Mouse (Mus musculus): ENCODE data around the gene Fance.

Gene Fance

DNA sequence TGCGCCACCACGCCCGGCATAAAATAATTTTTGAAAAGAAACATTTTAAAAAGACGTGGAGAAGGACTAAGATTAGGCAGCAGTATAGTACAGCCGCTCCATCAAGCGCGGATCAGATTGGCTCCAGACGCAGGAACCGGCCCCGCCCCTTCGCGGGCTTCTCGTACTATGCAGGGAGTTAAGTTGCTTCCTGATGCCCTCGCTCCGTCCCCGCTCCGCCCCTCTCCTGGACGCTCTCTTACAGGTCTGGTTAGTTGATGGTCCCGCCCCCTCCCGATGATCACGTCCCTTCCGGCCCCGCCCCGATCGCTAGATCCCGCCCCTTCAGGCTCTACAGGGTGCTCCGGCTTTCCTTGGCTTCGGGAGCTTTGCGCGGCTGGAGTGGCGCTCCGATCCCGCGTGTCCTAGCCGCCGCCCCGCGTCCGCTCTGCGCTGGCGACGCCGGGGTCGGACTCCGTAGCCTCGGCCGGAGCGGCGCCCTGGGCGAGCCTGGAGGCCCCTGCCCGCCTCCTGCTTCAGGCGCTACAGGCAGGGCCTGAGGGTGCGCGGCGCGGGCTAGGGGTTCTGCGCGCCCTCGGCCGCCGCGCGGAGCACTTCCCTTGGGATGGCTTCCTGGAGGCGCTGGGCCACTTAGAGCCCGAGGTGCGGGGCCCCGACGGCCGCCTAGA, at the start of gene Fance:
TSS of gene Fance (plus strand) at position 308 of the 668 bp plus-strand sequence.
- peak; percentile 77 to 87 for DNase-seq (ENCODE audit: low spot score in 2 of 2)

DNA sequence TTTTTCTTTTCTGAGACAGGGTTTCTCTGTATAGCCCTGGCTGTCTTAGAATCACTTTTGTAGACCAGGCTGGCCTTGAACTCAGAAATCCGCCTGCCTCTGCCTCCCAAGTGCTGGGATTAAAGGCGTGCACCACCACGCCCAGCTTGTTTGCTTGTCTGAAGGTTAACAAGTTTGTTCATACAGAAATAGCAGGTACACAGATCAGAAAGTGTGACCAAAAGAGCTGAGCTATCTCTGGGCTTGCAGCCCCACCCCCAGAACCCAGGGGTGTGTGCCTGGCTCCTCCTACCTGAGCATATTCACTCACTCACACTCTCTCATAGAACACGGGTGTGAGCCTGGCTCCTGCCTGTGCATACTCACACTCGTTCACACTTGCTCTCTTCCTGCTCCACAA, 46.1 kb upstream of the Fance start:
- DNase-seq (ENCODE audit: low spot score in 2 of 2), result no peak

DNA sequence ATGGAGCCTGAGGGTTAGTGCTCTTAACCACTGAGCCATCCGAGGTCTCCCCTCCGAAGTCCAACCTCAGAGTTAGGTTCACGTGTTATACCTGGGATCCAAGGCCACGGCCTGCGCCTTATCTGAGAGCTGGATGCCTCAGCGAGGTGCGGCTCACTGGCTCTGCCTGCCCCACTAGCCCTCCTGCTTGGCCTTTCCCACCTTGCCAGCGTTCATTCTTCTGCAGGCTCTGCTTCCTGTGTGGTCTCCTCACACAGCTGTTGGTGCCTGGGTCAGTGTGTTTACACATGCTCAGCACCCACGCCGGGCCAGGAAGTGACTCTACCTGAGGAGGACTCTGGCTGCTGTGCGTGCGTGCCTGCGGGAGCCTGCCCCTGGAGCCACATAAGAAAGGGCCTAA, 43.2 kb upstream of the Fance start:
- no peak for DNase-seq (ENCODE audit: low spot score in 2 of 2)

DNA sequence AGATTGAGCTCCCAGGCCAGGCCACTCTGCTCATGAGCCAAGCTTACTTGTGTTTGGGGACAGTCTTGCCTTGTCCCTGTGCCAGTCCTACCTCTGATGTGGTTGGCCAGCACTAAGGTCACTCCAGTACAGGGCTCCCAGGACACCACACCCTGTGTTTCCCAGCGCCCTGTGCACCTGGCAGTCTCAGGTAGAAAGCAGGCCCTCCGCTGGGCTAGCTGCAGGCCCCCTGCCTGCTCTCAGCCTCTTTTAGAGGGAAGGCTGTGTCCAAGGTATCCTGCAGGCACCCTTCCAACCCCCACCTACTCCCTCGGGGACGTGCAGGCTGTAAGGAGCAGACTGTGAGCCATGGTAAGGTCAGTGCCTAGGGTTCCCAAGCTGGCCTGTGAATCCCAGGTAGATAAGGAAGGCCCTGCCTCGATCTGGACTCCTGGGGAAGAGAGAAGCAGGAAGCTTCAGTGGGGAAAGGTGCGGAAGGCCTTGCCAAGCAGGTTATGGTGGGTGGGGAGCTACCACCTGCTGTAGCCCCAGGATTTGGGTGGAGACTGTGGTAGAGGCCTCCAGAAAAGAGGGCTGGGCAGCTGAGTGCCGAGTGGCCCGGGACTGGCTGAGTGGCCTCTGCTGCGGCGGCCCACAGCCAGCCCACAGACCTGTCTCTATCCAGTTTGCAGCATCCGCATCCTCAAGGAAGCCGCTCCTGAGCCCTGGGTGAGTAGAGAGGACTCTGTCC, 41.6 kb upstream of the Fance start:
- DNase-seq (ENCODE audit: low spot score in 2 of 2), result no peak

DNA sequence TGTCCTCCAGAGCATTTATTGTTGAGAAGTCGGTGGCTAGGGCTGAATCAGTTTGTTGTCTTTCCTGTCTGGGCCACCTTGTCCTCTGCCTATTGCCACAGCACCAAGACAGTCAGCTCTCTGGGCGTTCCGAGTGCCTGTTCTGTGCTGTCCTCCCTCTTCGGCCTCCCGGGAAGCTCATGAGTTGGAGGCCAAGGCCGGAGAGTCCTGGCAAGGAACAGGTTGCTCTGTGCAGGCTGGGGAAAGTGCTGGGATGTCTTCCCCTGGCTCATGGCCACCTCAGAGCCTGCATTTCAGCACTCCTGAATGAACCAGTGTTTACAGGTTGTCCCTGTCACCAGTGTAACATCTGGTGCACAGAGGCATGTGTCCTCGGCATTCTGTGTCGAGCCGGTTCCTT, 41.0 kb upstream of the Fance start:
- no peak for DNase-seq (ENCODE audit: low spot score in 2 of 2)

DNA sequence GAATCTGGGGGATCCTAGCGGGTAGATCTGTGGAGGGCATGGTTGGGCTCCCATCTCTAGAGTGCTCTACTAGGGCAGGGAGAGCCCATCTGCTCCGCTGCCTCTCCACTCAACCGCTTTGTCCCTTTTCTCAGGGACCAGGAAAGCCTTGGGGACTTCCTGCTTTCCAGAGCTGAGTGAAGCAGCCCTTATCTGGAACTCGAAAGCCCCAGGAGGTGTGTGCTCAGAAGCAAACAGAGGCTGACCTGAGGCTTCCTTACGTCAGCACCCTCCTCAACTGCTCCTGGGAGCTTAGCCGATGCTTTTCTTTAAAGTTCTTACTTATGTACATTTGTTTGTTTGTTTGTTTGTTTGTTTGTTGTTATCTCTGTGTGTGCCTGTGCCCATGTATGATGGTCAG, 40.5 kb upstream of the Fance start:
- DNase-seq (ENCODE audit: low spot score in 2 of 2), result no peak

DNA sequence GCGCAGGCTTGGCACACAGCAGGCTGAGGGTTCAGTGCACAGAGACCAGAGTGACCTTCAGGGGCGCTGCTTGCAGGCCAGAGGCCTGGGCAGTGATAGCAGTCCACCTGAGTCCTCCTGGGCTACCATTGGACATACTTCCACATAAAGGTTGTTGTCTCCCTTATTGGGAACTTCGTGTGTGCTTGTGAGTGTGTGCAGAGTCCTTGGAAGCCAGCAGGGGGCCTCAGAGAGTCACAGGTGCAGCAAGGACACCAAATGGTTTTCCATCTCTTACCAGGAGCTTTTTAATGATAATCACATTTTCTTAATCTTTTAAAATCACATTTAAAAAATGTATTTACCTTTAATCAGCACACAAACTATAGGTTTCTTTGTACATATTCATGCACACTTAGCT, 38.6 kb upstream of the Fance start:
- no peak for DNase-seq (ENCODE audit: low spot score in 2 of 2)

DNA sequence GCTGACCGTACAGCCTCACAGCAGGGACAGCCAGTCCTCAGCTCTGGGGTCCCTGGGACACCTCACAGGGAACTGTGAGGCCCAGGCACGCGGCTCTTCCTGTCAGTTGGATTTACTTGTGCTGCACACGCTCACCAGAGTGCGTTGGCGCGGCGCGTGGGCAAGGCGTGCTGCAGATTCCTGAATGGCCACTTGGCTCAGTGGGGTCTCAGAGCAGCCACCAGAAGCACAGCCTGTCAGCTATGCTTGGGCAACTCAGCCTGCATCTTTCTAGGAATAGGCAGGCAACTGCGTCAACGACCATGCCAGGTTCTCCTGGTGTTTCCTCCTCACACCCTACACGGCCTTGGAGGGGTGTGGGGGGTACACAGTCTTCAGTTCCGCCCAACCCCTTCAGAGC, 36.1 kb upstream of the Fance start:
- DNase-seq (ENCODE audit: low spot score in 2 of 2), result no peak

DNA sequence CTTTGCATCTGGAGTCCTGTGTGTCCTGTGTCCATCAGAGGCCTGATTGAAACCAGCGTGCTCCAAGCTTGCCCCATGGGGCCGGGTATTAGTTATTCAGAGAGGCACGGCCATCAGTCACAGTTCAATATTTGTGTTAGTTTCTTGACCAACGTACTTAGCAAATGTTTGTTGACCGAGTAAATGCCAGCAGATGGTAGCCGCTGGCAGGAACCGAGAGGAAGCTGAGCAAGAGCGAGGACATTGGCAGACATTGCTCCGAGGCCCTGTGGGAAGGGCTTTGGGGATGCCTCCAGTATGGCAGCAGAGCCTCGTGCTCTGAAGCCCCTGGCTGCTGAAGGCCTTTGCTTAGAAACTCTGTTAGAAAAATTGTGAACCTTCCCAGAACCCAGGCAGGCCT, 35.6 kb upstream of the Fance start:
- no peak for DNase-seq (ENCODE audit: low spot score in 2 of 2)

DNA sequence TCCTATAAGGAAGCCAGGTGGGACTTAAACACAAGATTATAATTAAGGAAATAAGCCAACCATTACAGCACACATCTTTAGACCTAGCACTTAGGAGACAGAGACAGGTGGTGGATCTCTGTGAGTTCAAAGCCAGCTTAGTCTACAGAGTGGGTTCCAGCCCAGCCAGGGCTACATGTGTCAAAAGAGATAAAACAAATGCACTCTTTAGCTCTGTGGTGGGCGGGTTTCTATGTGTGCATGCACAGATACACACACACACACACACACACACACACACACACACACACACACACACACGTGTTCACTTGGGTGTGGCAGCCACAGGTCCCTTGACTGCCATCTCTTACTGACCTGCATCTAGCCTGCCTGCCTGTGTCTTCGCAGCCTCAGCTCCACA, 35.2 kb upstream of the Fance start:
- no peak for DNase-seq (ENCODE audit: low spot score in 2 of 2)

DNA sequence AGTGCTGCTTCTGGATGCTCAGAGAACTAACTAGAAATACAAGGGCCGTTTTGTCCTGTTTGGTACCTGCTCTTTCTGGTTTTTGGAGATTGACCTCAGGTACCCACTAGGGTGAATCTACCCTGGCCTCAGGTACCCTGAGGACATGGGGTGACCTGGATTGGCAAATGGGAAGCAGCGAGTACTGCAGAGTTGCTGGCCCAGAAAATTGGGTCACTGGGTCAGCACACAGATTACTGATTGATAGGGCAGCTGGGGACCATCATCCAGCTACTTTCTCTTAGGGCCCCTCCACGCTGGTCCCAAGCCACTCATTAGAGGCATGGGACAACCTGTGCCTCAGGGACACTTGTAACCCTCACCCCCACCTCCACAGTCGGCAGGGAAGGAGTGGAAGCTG, 34.1 kb upstream of the Fance start:
- DNase-seq (ENCODE audit: low spot score in 2 of 2), result no peak

DNA sequence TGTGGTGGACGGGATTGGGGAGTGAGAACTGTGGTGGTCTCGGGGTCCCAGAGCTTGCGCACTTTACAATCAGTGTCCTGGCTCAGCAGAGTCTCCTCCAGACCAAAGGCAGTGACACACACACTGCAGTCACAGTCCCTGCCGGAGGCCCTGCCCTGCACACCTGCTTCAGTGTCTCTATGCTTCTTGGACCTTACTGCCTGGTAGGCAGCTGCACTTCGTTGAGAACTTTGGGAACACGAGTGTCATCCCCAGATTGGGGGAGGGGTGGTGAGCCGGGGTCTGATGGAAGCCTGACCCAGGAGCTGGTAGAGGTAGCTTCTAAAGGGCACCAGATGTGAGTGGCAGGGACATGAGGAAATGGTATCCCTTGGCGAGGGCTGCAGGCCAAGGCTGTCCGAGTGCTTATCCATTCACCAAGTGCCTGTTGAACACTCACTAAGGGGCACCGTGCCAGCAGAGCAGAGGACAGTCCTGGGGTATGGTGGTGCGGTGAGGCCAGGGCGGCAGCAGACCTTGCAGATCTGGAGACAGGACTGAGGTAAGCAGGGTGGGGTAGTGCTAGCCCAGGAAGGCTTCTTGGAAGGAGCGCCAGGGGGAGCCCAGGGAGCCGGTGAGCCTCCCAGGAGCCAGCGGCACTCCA, 33.4 kb upstream of the Fance start:
- no peak for DNase-seq (ENCODE audit: low spot score in 2 of 2)

DNA sequence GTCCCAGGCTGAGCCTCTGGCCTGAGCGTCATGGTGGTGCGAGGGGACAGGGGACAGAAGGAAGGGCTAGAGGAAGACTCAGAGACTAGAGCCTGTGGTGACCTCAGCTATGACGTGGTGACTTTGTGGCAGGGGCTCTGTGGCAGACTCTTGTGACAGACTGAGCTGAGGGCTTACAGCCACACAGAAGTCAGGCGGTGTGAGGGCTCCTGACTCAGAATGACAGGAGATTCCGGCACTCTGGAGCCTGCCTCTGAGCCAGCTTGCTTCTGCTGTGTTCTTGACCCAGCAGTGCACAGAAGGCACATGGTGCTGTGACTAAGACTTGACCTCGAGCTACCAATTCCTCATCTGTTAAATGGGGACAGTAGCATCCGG, 32.9 kb upstream of the Fance start:
- no peak for DNase-seq (ENCODE audit: low spot score in 2 of 2)

DNA sequence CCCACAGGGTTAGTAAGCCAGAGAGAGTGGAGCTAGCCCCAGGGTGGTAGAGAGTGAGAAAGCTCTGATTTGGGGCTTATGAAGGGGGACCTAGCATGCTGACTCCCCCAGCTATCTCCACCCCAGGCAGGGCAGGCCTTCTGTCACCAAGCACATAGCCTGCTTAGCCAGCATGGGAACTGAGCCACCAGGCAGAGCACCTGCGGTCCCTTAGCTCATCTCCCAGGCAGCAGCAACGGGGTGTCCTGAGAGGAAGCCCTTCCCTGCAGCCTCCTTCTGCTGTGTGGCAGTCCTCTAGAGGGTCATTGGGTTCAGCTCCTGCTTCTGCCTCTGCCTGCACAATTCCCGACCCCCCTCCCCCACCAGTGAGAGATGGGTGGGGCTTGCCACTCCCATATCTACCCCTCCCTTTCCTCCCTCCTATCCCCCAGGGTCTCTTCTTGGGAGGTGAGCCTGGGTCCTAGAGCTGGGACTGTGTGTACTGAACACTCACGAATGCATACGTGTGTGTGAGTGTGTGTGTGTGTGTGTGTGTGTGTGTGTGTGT, 32.4 kb upstream of the Fance start:
- no peak for DNase-seq (ENCODE audit: low spot score in 2 of 2)

DNA sequence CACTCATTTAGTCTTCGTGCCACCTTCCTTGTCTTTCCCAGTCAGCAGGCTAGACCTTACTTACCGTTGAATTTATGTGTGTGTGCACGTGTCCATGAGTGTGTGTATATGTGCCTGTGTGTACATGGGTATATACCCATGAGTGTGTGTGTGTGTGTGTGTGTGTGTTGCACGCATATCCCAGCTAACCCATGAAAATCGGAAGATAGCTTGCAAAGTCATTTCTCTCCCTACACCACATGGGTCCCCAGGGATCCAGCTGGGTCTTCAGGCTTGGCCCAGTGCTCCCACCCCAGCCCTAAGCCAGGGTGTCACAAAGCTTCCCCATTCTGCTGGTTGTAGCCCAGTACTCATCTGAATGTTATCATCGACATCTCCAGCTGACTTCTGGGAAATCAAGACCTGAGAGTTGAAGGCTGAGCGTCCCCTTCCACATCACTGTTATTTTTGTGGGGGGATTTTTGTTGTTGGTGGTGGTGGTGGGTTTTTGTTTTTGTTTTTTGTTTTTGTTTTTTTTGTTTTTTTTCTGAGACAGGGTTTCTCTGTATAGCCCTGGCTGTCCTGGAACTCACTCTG, 31.4 kb upstream of the Fance start:
- DNase-seq (ENCODE audit: low spot score in 2 of 2), result no peak

DNA sequence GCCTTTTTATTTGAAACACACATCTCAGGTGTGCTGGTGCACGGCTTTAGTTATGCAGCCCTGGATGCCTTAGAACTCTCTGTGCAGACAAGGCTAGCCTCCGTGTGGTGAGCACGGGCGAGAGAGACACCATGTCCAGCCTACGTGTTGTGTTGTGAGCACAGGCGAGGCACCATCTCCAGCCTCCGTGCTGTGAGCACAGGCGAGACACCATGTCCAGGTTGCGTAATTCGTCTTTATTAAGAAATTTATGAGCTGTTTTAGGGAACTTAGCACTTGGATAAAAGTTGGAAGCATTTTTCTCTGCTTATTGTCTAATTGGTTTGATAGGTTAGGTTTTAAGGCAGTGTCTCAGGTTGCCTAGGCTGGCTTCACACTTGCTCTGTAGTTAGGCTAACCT, 30.1 kb upstream of the Fance start:
- no peak for DNase-seq (ENCODE audit: low spot score in 2 of 2)

DNA sequence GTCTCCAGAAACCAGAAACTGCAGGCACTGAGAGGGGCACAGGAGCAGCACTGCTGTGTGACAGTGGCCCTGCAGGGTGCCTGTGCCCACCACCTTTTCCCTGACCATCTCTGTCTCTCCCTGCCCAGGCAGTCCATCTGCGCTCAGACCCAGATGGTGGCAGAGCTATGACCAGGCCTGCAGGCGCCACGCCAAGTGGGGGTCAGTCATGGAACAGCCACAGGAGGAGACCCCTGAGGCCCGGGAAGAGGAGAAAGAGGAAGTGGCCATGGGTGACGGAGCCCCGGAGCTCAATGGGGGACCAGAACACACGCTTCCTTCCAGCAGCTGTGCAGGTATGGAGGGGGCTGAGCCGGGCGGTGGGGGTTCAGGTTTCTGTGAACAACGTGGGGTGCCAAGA, 27.2 kb upstream of the Fance start:
- DNase-seq (ENCODE audit: low spot score in 2 of 2), result no peak

DNA sequence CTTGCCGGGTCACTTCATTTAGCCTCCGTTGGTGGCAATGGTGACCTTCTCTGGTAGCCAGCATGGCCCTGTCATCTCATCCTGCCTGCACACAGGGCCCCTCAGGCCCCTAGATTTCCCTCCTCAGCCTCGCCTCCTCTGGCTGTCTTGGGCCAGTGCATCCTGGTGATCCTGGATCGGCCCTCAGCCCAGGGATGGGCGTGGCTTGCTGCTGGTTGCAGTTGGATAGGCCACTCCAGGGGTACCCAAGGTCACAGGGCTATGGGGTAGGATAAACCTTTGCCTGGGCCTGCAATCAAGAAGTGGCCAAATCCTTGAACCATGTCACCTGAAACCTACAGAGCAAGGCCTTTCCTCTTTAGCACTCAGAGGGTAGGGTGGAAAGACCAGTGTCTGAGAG, 26.4 kb upstream of the Fance start:
- no peak for DNase-seq (ENCODE audit: low spot score in 2 of 2)

DNA sequence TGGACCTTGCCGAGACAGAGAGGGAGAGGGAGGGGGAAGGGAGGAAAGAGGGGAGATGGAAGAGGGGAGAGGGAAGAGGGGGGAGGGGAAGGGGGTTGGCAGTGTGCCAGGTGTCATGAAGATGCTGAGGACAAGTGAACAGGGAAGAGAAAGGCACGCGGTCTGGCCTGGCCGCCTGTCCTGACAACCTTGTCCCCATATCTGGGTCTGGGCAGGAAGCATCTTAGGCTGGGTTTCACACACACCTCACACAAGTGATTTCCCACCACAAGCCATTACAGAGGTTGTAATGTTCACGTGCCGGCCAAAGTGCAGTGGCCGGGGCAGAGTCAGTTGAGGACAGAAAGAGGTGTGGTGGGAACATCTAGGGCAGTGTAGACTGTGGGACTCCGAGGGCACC, 25.7 kb upstream of the Fance start:
- no peak for DNase-seq (ENCODE audit: low spot score in 2 of 2)

DNA sequence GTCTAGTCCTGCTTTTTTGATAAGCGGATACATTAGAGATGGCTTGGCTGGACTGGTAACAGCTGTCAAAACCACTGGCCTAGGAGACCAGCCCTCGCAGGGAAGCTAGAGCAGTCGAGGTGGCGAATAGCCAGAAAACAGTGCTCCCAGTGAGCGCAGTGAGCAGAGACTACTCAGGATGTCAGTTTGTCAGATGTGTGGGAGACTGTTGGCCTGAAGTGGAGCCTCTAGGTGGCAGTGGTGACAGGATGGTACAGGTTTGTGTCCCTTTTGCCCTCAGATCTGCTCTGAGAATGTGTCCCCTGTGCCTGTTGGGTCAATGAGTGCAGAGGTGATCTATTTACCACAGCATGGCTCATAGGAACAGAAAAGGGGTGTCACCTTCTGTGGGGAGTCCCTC, 25.3 kb upstream of the Fance start:
- DNase-seq (ENCODE audit: low spot score in 2 of 2), result no peak

DNA sequence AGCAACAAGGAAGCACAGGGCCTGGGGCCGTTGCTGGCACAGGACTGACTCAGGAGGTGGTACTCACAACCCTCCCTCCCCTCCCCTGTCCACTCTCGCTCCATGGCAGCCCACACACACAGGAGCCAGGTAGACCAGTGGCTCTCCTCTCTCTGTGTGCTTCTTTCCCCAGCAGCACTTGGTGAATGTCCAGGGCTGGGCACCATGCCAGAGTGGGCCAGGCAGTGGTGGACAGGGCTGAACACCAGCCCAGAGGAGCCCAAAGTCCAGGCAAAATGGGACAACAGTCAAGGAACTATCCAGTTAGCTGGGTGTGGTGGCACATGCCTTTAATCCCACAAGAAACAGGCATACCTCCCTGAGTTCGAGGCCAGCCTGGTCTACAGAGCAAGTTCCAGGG, 23.1 kb upstream of the Fance start:
- DNase-seq (ENCODE audit: low spot score in 2 of 2), result no peak

DNA sequence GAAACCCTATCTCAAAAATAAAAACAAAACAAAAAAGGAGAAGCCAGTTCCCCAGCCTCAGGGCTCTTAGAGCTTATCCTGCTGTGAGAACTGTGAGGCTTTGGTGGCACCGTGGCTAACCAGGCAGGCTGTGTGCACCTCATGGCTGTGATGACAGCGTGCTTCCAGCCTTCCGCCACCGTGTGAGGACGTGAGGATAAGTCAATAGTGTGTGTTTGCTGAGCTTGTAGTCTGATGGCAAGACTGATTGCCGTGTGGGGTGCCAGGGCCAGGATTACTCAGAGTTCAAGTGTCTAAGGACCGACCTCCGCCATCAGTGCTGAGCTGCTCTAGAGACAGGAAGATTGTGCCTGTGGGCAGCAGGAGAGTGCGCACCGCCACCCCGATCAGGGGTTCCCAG, 22.6 kb upstream of the Fance start:
- no peak for DNase-seq (ENCODE audit: low spot score in 2 of 2)

DNA sequence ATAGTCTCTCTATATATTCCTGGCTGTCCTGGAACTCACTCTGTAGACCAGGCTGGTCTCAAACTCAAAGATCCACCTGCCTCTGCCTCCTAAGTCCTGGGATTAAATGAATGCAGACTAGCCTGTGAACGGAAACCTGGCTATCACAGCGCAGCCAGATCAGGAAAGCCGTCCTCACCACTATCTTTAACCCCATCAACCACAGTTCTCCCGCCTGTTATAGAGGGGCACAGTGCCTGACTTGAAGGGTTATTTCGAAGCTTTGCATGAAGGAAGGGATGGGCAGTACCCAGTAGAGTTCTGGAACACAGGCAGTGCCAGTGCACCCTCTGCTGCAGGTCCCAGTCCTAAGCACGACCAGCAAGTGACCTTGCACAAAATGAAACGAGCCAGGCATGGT, 22.0 kb upstream of the Fance start:
- no peak for DNase-seq (ENCODE audit: low spot score in 2 of 2)

Measured in frontal cortex, postnatal 25 days (tissue).